Mouse (Mus musculus) Patski (cell line): ENCODE results near the gene Thada. TPM values are rescaled to one million over a fixed set of nuclear protein-coding genes. Genes with fewer than 3 reads are reported as not detected.

ENCODE experiments used
- ATAC-seq: fragments of 100-300 bp; one replicate; pipeline ENCODE4 v1.8.0; 2021
- CTCF ChIA-PET: fragments of 350-600 bp; sonication (Branson Sonifier 250); formaldehyde crosslinking; loops from one replicate; lab custom pipeline; 2022; ENCODE audit warnings: inconsistent platforms; lab: Charles Lee
- POLR2A ChIA-PET: fragments of 350-600 bp; sonication (Branson Sonifier 250); formaldehyde crosslinking; loops from one replicate; lab custom pipeline; 2022; ENCODE audit warnings: antibody characterized with exemption, inconsistent platforms; lab: Charles Lee
- DNase-seq: peaks from one replicate; pipeline ENCODE4 v3.0.0-alpha.2; 2011; ENCODE audit warnings: low read depth, low spot score
- H3K27me3 ChIP-seq: fragments of 371-371 bp; one replicate; pipeline ENCODE4 v1.5.1; 2021
- CTCF ChIP-seq: fragments of 100-300 bp; IDR thresholded peaks from one replicate; pipeline ENCODE4 v1.5.1; 2021
- in situ Hi-C: fragments of 300-500 bp; cut with MboI; formaldehyde crosslinking; loops from 3 replicates; pipeline ENCODE4 v1.11.1; 2018; ENCODE audit warnings: low pct_unique_long_range_greater_than_20kb, mixed read lengths
- polyA plus RNA-seq: library from polyadenylated mRNA; unstranded; gene quantifications from one replicate; pipeline ENCODE4 v1.2.3, GENCODE M21; 2021

Thada gene
- polyA plus RNA-seq, 1 experiment from 2014 or later: 16.3 TPM

DNA sequence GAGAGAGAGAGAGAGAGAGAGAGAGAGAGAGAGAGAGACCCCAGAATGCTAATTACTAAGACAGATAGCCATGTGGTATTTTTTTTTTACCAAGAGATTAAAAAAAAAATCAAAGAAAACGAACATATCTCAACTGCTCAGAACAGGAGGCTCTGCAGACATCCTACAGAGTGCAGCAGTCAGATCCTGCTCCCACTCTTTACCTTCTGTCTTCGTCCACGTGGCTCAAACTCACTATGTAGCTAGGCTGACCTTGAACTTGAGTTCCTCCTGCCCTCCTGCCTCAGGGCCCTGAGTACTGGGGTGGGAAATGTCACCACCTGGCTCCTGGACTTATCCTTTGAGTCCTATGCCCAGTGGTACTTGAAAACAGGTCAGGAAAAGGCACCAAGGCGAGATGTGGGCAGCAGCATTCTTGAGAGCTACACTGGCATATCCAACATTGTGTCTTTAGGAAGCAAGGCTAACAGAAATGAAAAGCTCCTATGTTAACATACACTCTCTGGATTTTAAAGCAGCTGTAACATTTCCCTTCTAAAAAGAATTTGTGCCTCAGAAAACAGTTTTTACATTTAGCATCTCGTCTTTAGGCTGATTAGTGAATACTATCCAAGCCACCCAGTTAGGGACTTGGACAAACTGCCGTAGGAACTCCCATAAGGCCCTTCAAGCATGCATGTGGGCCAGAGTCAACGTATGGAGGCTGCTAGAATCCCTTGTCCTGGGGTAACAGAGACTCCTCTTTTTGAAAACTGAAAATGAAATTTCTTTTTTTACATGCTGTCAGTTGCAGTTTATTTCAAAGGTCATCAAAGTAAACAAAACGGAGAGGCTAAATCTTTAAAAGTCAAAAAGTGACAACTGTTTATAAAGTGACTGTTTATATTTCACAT is 183.4 kb downstream of the Thada start:
- H3K27me3 ChIP-seq: no peaks in the 10 kb centered on the region
- DNase-seq (no peak), ATAC-seq (no peak)
- ChIA-PET POLR2A (no interaction called here), CTCF (interaction anchor here (1.3 kb wide), 1 partner anchor 9 kb away, joined by 4 read pairs; no protein-coding TSS in a partner anchor)
- TF ChIP-seq CTCF: no peak
- in situ Hi-C loops: no loop called here

DNA sequence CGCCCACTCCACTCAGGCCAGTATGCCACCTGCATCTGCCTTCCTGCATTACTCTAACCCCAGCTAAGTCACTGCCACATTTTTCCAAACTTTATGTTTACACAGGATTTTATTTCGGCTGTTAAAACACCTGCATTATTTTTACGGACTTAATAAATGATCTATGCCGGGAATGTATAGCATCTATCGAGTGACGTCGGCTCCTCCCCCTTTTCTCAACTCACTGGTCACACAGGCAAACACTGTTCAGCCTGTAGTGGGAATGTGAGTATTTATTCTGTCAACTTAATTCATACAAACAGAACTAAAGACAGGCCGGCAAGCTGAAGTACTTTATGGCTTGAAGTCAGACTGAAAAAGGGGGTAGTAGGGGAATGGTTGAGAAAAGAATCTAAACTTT is 187.0 kb downstream of the Thada start:
- CTCF ChIA-PET: no interaction called here
- in situ Hi-C loops: no loop called here
- no peak for TF ChIP-seq CTCF
- ATAC-seq (no peak), DNase-seq (no peak)
- POLR2A ChIA-PET: no interaction called here
- H3K27me3 ChIP-seq: no peaks in the 10 kb centered on the region

DNA sequence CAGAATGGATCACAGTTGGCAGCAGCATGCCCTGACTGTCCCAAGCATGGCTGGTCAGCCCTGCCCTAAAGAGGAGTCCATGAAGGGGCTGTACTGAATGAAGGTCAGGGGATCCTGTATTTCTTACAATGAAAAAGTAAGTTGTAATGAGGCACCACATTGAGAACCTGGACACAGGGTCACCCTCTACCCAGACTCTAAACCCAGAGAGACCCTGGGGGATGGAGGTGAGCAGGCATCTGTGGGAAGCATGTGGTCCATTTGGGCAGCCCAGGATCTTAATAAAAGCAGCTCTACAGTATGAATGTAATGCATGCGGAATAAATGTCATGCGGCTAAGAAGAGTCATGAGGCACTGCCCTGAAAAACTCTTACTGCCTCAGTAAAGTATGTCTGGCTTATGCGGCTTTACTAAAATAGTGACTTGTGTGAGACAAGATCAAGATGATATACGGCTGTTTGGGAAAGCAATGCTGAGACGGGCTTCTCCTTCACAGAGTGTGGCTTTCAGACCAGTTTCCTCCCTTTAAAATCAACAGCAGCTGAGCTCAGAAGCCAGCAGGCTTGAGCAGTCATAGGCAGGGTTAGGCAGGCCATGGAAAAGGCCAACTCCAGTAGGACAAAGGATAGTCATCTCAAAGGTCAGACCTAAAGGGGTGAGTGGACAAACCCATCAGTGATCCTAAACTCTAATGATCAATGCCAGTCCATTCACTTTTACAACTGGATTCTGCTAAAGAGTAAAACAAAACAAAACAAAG is 187.6 kb downstream of the Thada start:
- ATAC-seq: no peak
- ChIA-PET POLR2A (no interaction called here), CTCF (no interaction called here)
- in situ Hi-C loops: no loop called here
- no peak for DNase-seq
- TF ChIP-seq CTCF: no peak
- H3K27me3 ChIP-seq: no peaks in the 10 kb centered on the region

DNA sequence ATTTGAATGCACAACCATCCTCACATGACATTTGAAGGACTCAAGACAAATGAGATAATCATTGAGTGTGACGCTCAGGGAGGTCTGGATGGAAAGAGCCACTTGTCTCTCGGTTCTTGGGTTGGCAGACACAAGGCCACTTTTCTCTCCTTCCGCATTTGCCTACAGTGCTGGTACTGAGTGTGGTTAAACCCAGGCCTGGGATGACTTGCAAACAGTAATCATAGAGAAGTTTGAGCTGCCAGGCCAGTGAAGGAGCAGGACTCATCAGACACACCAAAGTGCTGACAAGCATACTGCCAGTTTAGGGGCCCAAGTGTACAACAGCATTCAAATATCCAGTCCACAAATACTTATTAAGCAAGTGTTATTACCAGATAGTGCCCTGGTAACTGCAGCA is 191.0 kb downstream of the Thada start:
- ATAC-seq: no peak
- no peak for TF ChIP-seq CTCF
- no peaks in the 10 kb centered on the region for H3K27me3 ChIP-seq
- in situ Hi-C loops: no loop called here
- DNase-seq: no peak
- ChIA-PET POLR2A (no interaction called here), CTCF (no interaction called here)

DNA sequence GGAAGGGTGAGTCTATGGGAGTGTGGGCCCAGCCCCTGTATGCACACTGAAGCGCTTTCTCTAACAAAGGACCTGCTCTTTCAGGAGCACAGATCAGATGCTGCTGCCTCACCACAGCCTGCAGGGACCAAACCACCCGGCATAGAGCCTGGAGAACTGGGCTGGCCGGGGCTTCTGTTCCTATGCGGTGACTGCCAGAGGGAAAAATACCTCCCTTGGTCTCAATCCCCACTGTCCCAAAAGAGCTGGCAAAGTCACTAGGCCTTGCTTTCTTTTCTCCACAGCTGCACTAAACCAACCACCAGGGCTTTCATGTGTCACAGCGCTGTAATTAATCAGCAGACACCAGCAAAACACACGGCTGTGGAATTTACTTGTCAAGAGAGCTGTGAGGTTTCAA is 191.8 kb downstream of the Thada start:
- in situ Hi-C loops: no loop called here
- POLR2A ChIA-PET: no interaction called here
- no peaks in the 10 kb centered on the region for H3K27me3 ChIP-seq
- CTCF ChIA-PET: interaction anchor here (1.3 to 1.7 kb wide), 2 partner anchors 15 to 30 kb away, joined by 4 to 7 read pairs; no protein-coding TSS in a partner anchor
- DNase-seq (no peak), ATAC-seq (peak; percentile 55)
- TF ChIP-seq CTCF: no peak

DNA sequence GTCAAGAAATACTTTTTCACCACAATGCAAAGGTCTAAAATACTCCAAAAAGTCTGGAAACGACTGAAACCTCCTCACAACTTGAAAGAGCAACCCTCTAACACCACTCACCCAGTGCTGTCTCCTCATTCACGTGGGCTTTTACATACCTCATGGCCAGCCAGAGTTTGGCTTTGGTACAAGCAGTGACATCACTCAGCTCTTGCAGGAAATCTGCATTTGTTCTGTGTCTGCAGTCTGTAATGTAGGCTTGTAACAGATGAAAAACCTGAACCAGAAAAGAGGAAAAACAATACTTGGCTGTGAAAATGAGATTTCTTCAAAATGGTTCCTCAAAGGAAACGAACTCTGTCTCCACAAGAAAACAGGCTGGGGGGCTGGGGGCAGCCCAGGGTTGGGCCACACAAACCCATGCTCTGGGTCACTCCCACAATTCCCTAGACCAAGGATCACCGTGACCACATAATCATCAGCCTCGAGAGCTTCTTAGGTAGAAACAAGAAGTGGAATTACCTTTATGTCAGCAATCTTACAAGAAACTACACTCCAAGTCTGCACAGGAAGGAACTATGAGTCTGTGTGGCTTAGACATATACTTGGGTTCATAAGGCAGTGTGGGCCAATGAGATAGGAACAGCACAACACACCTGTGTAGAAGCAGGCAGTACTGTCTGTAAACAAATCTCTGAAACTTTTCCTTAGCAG is 193.3 kb downstream of the Thada start:
- TF ChIP-seq CTCF: no peak
- no peaks in the 10 kb centered on the region for H3K27me3 ChIP-seq
- POLR2A ChIA-PET: interaction anchor here (1.1 kb wide), 1 partner anchor 15 kb away, joined by 3 read pairs; no protein-coding TSS in a partner anchor
- CTCF ChIA-PET: interaction anchor here (1.4 to 1.7 kb wide), 2 partner anchors 11 to 13 kb away, joined by 5 to 7 read pairs; no protein-coding TSS in a partner anchor
- DNase-seq (peak; percentile 83), ATAC-seq (peak; percentile 78)
- in situ Hi-C loops: no loop called here

DNA sequence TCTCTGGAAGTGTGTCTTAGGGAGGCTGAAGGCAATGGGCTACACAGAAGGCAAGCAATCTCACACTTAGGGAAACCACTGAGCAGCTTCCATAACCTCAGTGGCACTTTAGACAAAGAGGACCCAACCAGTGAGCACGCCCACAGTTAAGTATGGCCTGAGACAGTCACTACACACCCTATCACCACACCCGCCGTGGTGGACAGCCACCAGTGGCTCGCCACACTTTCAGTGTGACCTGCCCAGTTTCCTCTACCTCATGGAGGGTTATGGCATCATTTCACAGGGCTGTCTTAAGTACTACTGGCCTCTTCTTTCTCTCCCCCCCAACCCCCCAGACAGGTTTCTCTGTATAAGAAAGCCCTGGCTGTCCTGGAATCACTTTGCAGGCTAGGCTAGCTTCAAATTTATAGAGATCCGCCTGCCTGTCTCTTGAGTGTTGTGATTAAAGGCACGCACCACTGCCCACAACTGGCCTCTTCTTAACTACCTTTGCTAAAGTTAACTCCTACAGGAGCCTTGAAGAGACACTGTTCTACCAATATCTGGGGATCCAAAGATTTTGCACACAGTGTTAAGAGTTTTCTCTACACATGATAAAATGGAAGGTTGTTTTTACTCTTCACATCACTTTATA is 194.3 kb downstream of the Thada start:
- CTCF ChIA-PET: interaction anchor here (1.0 kb wide), 1 partner anchor 10 kb away, joined by 3 read pairs; no protein-coding TSS in a partner anchor
- no peaks in the 10 kb centered on the region for H3K27me3 ChIP-seq
- POLR2A ChIA-PET: no interaction called here
- in situ Hi-C loops: no loop called here
- no peak for DNase-seq
- no peak for ATAC-seq
- TF ChIP-seq CTCF: no peak

DNA sequence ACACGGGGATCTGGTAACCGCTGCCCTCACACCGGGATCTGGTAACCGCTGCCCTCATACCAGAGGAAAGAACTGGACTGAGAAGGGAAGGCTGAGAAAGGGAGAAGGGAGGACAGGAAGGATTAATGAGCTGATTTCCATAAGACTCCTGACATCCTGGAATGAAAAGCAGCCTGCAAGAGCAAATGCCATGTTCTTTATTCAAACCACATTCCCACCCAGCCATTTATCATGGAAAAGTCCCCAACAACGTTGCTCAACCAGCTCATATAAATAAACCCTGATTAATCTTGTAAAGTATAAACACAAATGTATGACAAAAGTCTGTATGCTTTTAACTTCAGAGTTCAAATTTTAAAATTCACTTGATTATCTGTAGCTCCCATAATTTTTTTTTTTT is 196.3 kb downstream of the Thada start:
- ATAC-seq (no peak), DNase-seq (no peak)
- in situ Hi-C loops: no loop called here
- no peaks in the 10 kb centered on the region for H3K27me3 ChIP-seq
- no peak for TF ChIP-seq CTCF
- ChIA-PET POLR2A (interaction anchor here (0.7 to 0.9 kb wide), 2 partner anchors 21 to 24 kb away, joined by 3 to 6 read pairs; no protein-coding TSS in a partner anchor), CTCF (interaction anchor here (1.9 kb wide), 1 partner anchor 14 kb away, joined by 8 read pairs; no protein-coding TSS in a partner anchor)

DNA sequence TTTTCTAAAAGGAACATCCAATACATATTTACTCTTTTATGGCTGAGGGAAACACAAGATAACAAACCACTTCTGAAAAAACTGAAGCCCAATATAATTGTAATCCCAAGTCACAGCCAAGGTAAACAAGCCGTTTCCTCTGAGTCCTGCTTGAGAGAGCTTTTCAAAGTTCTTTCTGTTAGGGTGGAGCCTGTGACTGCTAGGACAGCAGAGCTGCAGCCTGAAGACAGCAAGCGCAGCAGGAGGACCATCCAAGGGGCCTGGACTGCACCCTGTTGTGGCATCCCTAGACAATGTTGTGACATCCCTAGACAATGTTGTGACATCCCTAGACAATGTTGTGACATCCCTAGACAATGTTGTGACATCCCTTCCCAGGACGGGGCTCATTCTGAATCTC is 197.6 kb downstream of the Thada start:
- DNase-seq (no peak), ATAC-seq (no peak)
- in situ Hi-C loops: no loop called here
- ChIA-PET CTCF (interaction anchor here (1.2 to 1.6 kb wide), 3 partner anchors 10 to 17 kb away, joined by 3 to 10 read pairs (median 8); no protein-coding TSS in a partner anchor), POLR2A (no interaction called here)
- no peaks in the 10 kb centered on the region for H3K27me3 ChIP-seq
- TF ChIP-seq CTCF: no peak
